Mouse (Mus musculus) bone marrow, adult 2 months (tissue): ENCODE results near the gene Pde5a. TPM values are rescaled to one million over a fixed set of nuclear protein-coding genes. Genes with fewer than 3 reads are reported as not detected.

ENCODE experiments used
- H3K27ac ChIP-seq: fragments of 200-500 bp; 2 replicates; pipeline ENCODE4 v1.5.1; 2012; ENCODE audit warnings: low read depth, mild to moderate bottlenecking, control low read depth, inconsistent platforms, low read length; ENCODE audit not compliant: control insufficient read depth, poor library complexity, insufficient read depth
- H3K4me1 ChIP-seq: fragments of 200-500 bp; 2 replicates; pipeline ENCODE4 v1.6.1; 2011; ENCODE audit warnings: low read length; ENCODE audit not compliant: control insufficient read depth, insufficient read depth
- H3K4me3 ChIP-seq: fragments of 200-500 bp; replicated peaks from 2 replicates; pipeline ENCODE3; 2011; ENCODE audit warnings: mild to moderate bottlenecking, low read depth, low read length, control low read depth; ENCODE audit not compliant: control insufficient read depth
- CTCF ChIP-seq: fragments of 200-500 bp; IDR thresholded peaks from 2 replicates; pipeline ENCODE4 v1.5.1; 2011; ENCODE audit warnings: low read length, control low read depth; ENCODE audit not compliant: control insufficient read depth, insufficient read depth
- POLR2A ChIP-seq: fragments of 200-500 bp; IDR thresholded peaks from 2 replicates; pipeline ENCODE4 v1.6.1; 2011; ENCODE audit warnings: low read depth, mild to moderate bottlenecking, control low read depth, low read length, borderline replicate concordance; ENCODE audit not compliant: control insufficient read depth
- whole genome bisulfite sequencing: fragments of 180-500 bp; shearing (Covaris S2); methylation state at CpG from one replicate; pipeline ENCODE4 v1.1.7; 2018; 5-methylcytosine and 5-hydroxymethylcytosine counted together
- polyA plus RNA-seq: library from polyadenylated mRNA; stranded (reverse); fragments of >200 nt; gene quantifications from 2 replicates; pipeline ENCODE4 v1.2.4, GENCODE M21; 2011; ENCODE audit warnings: low replicate concordance; ENCODE audit not compliant: missing spikeins, insufficient read depth, insufficient read length

The Pde5a gene
- polyA plus RNA-seq, 1 experiment, result 13.3 TPM

- no peaks in the 10 kb centered on the region for H3K4me1 ChIP-seq
- no peak overlapping the region for H3K27ac ChIP-seq
- TF ChIP-seq CTCF, result no peak
- no peak for TF ChIP-seq POLR2A
- WGBS, result 87% methylated on average over 6 of the region's 6 CpGs
- H3K4me3 ChIP-seq, result no peak overlapping the region
Observed at GRCm38 (mm10) chr3:122708485-122708884, 20.3 kb upstream of the Pde5a start.

GRCm38 (mm10) chr3:122710141-122710540 lies 18.6 kb upstream of the Pde5a start:
- WGBS, result 83% methylated on average over 3 of the region's 3 CpGs
- Histone ChIP-seq H3K4me3 (no peak overlapping the region), H3K4me1 (no peaks in the 10 kb centered on the region)

GRCm38 (mm10) chr3:122718631-122719030 lies 10.1 kb upstream of the Pde5a start:
- 41% methylated on average over 2 of the region's 2 CpGs for WGBS

More at GRCm38 (mm10) chr3:122710141-122710540, 18.6 kb upstream of the Pde5a start:
- TF ChIP-seq CTCF (no peak), POLR2A (no peak)
- H3K27ac ChIP-seq, result no peak overlapping the region

GRCm38 (mm10) chr3:122721522-122721921 lies 7.2 kb upstream of the Pde5a start:
- Histone ChIP-seq H3K4me3 (no peak overlapping the region), H3K4me1 (no peaks in the 10 kb centered on the region), H3K27ac (no peak overlapping the region)
- 26% methylated on average over 9 of the region's 9 CpGs for WGBS
- no peak for TF ChIP-seq POLR2A
- TF ChIP-seq CTCF, result no peak

More at GRCm38 (mm10) chr3:122718631-122719030, 10.1 kb upstream of the Pde5a start:
- Histone ChIP-seq H3K4me1 (no peaks in the 10 kb centered on the region), H3K4me3 (no peak overlapping the region), H3K27ac (no peak overlapping the region)
- TF ChIP-seq CTCF (no peak), POLR2A (no peak)

GRCm38 (mm10) chr3:122729601-122729959 lies 833 bp downstream of the Pde5a start:
- TF ChIP-seq POLR2A (no peak), CTCF (no peak)
- under 1% methylated on average over 22 of the region's 22 CpGs for WGBS
- H3K27ac ChIP-seq, result peak overlapping the region; percentile 54
- H3K4me1 ChIP-seq, result no peaks in the 10 kb centered on the region
- H3K4me3 ChIP-seq, result peak overlapping the region; percentile 74

GRCm38 (mm10) chr3:122729960-122730740 lies 1.4 kb downstream of the Pde5a start:
- Histone ChIP-seq H3K4me3 (peak overlapping the region; percentile 74), H3K27ac (peak overlapping the region; percentile 54), H3K4me1 (no peaks in the 10 kb centered on the region)
- TF ChIP-seq CTCF (peak; percentile 18; the same call in 1 of the 2 replicates), POLR2A (no peak)
- WGBS, result under 1% methylated on average over 91 of the region's 92 CpGs

GRCm38 (mm10) chr3:122730741-122731235 lies 2.0 kb downstream of the Pde5a start:
- 5% methylated on average over 13 of the region's 13 CpGs for WGBS
- no peak for TF ChIP-seq CTCF
- TF ChIP-seq POLR2A, result no peak
- no peaks in the 10 kb centered on the region for H3K4me1 ChIP-seq
- H3K27ac ChIP-seq, result no peak overlapping the region; the same call in 1 of the 2 replicates
- H3K4me3 ChIP-seq, result peak overlapping the region; percentile 48

- no peaks in the 10 kb centered on the region for H3K4me1 ChIP-seq
- 73% methylated on average over 3 of the region's 3 CpGs for WGBS
- H3K4me3 ChIP-seq, result no peak overlapping the region
- TF ChIP-seq CTCF (no peak), POLR2A (no peak)
- no peak overlapping the region for H3K27ac ChIP-seq
Observed at GRCm38 (mm10) chr3:122733806-122734205, 5.1 kb downstream of the Pde5a start.
